Mouse (Mus musculus) stomach, postnatal 0 days (tissue): ENCODE data around the gene Klc1. TPM values are rescaled to one million over a fixed set of nuclear protein-coding genes. Genes with fewer than 3 reads are reported as not detected.
"Not testable (repeated sequence)": the region's sequence is repeated elsewhere in the genome, so short reads cannot be mapped to it uniquely, and the experiment has no call there.

ENCODE experiments used
- ATAC-seq: fragments of 200-750 bp; cut with Nextera tagmentation; 2 replicates; pipeline ENCODE4 v1.8.0; 2017; ENCODE audit not compliant: low FRiP score, low TSS enrichment
- DNase-seq: peaks from one replicate; pipeline ENCODE4 v3.0.0-alpha.2; 2016; ENCODE audit warnings: low spot score
- H3K27ac ChIP-seq: fragments of 300-500 bp; sonication (generic); replicated peaks from 2 replicates; pipeline ENCODE4 v1.5.1; 2014; ENCODE audit warnings: mild to moderate bottlenecking, control low read depth
- H3K27me3 ChIP-seq: fragments of 300-500 bp; sonication (generic); 2 replicates; pipeline ENCODE4 v1.6.1; 2014; ENCODE audit warnings: low read length; ENCODE audit not compliant: control insufficient read depth, insufficient read depth
- H3K36me3 ChIP-seq: fragments of 300-500 bp; sonication (generic); 2 replicates; pipeline ENCODE4 v1.6.1; 2014; ENCODE audit warnings: low read length, mixed read lengths; ENCODE audit not compliant: control insufficient read depth, insufficient read depth
- H3K4me1 ChIP-seq: fragments of 300-500 bp; sonication (generic); replicated peaks from 2 replicates; pipeline ENCODE4 v1.6.1; 2014; ENCODE audit warnings: antibody characterized with exemption; ENCODE audit not compliant: control insufficient read depth, insufficient read depth
- H3K4me2 ChIP-seq: fragments of 300-500 bp; sonication (generic); replicated peaks from 2 replicates; pipeline ENCODE4 v1.6.1; 2014; ENCODE audit warnings: low read depth, mild to moderate bottlenecking, control low read depth, moderate library complexity
- H3K4me3 ChIP-seq: fragments of 300-500 bp; sonication (generic); 2 replicates; pipeline ENCODE4 v1.5.1; 2014; ENCODE audit warnings: low read depth, low read length, control low read depth
- H3K9ac ChIP-seq: fragments of 300-500 bp; sonication (generic); 2 replicates; pipeline ENCODE4 v1.6.1; 2014; ENCODE audit warnings: mild to moderate bottlenecking, low read length, control low read depth, mixed read lengths
- H3K9me3 ChIP-seq: fragments of 300-500 bp; sonication (generic); 2 replicates; pipeline ENCODE4 v1.6.1; 2016; ENCODE audit warnings: low read length; ENCODE audit not compliant: control insufficient read depth
- CTCF ChIP-seq: IDR thresholded peaks from 2 replicates; pipeline ENCODE4 v1.5.1; 2016; ENCODE audit warnings: antibody characterized with exemption, low read depth, mild to moderate bottlenecking, moderate library complexity
- EP300 ChIP-seq: optimal IDR thresholded peaks from 2 replicates; pipeline ENCODE3; 2016; ENCODE audit warnings: antibody characterized with exemption
- WGBS: fragments of 180-500 bp; shearing (Covaris S2); extraction: QIAGEN DNeasy Blood & Tissue Kit; methylation state at CpG from one replicate; pipeline ENCODE4 v1.1.7; 2014; 5-methylcytosine and 5-hydroxymethylcytosine counted together
- polyA plus RNA-seq: library from polyadenylated mRNA; unstranded; fragments of >200 nt; fragmentation: Nextera tagmentation; extraction: Ambion mirVana; gene quantifications from 2 replicates; pipeline ENCODE4 v1.2.1, GENCODE M21; 2015

The Klc1 gene
- polyA plus RNA-seq, result 55.7 and 56.7 TPM in 2 replicates

- Histone ChIP-seq H3K4me2 (peak within 1 kb of the TSS; percentile 100), H3K4me3 (peak within 1 kb of the TSS; percentile 89), H3K9me3 (no peaks in the 10 kb centered on the region), H3K9ac (peak within 1 kb of the TSS; percentile 94), H3K27me3 (no peaks in the 10 kb centered on the region), H3K36me3 (no peaks in the 10 kb centered on the region), H3K27ac (peak within 1 kb of the TSS; percentile 94), H3K4me1 (peaks cover 4% of the 10 kb centered on the region; the same call in 1 of the 2 replicates)
- TF ChIP-seq EP300 (no peak), CTCF (no peak)
- under 1% methylated on average over 78 of the region's 85 CpGs for WGBS
- DNase-seq (peak; percentile 69), ATAC-seq (peak; percentile 70)
Observed at GRCm38 (mm10) chr12:111758381-111759175, at the start of gene Klc1. Klc1 (plus strand) TSS chr12:111758849.

GRCm38 (mm10) chr12:111710091-111710490 is 48.6 kb upstream of the Klc1 start:
- no peaks in the 10 kb centered on the region for H3K27me3 ChIP-seq
- no peak overlapping the region for H3K27ac ChIP-seq
- H3K4me3 ChIP-seq, result no peak overlapping the region
- 82% methylated on average over 10 of the region's 10 CpGs for WGBS
- no peak for TF ChIP-seq EP300
- no peak for TF ChIP-seq CTCF
- no peak overlapping the region for H3K9ac ChIP-seq
- H3K36me3 ChIP-seq, result peaks cover 16% of the 10 kb centered on the region; the same call in 1 of the 2 replicates
- H3K9me3 ChIP-seq, result no peaks in the 10 kb centered on the region
- ATAC-seq, result no peak
- H3K4me1 ChIP-seq, result peaks cover 11% of the 10 kb centered on the region
- no peak overlapping the region for H3K4me2 ChIP-seq
- no peak for DNase-seq

DNA sequence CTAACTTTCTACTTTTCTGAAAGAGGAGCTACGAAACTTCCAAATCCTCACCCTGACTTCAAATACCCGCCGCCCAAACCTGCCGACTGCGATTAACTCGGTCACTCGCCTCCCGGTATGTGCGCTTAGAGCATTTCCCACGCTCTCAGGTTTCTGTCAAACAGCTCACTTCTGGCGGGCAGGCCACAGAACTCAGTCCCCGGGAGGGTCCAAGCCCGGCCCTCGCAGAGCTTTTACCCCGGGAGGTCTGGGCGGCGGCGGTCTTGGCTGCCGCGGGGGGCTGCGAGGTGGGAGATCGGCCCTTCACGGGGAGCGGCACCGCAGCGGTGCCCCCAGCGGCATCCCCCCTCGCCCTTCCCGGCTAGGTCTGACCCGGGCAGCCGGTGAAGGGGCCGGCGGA is 46.2 kb upstream of the Klc1 start:
- peaks cover 16% of the 10 kb centered on the region; the same call in 1 of the 2 replicates for H3K36me3 ChIP-seq
- peak overlapping the region; percentile 94 for H3K4me3 ChIP-seq
- H3K9ac ChIP-seq, result peak overlapping the region; percentile 97
- WGBS, result under 1% methylated on average over 29 of the region's 33 CpGs
- peak overlapping the region; percentile 83 for H3K4me2 ChIP-seq
- peak overlapping the region; percentile 88 for H3K27ac ChIP-seq
- DNase-seq (no peak), ATAC-seq (peak; percentile 6; the same call in 1 of the 2 replicates)
- no peaks in the 10 kb centered on the region for H3K9me3 ChIP-seq
- TF ChIP-seq CTCF, result no peak
- no peak for TF ChIP-seq EP300
- no peaks in the 10 kb centered on the region for H3K27me3 ChIP-seq
- peaks cover 3% of the 10 kb centered on the region; the same call in 1 of the 2 replicates for H3K4me1 ChIP-seq

DNA sequence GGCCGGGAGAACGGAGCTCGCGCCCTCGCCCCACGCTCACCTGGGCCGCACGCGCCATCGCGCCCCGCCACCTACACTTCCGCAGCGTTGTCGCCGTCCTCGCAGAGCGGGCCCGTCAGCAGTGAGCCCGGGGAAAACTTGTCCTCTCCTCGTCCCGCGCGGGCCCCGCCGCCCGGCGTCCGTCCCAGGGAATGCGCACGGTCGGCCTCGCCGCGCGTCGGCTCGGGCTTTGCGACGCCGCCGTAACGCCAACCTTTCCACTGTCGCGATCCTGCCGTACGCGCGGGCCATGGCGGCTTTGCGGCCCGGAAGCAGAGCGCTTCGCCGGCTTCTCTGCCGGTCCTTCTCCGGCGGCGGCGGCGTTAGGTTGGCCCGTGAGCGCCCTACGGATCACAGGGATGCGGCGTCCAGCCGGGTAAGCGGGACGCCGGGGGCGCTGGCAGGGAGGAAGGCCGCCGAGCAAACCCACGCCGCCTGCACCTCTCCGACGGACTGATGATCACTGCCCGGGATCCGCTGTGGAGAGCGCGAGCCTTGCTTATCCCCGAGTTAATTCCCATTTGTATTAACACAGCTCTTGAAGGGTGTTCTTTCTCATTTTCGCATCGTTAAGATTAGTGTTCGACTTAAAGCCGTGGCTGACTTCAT is 45.5 kb upstream of the Klc1 start, which contains the start of the genes Bag5 and Apopt1:
Bag5 (minus strand) TSS at position 254 of the 648 bp plus-strand sequence.
Apopt1 (plus strand) TSS at position 258 of the 648 bp plus-strand sequence.
- DNase-seq (peak; percentile 95), ATAC-seq (peak; percentile 98)
- Histone ChIP-seq H3K9me3 (no peaks in the 10 kb centered on the region), H3K4me1 (peaks cover 3% of the 10 kb centered on the region; the same call in 1 of the 2 replicates), H3K27ac (peak within 1 kb of the TSS; percentile 88), H3K9ac (peak within 1 kb of the TSS; percentile 97), H3K27me3 (no peaks in the 10 kb centered on the region), H3K36me3 (peaks cover 16% of the 10 kb centered on the region; the same call in 1 of the 2 replicates), H3K4me2 (peak within 1 kb of the TSS; percentile 83), H3K4me3 (peak within 1 kb of the TSS; percentile 94)
- under 1% methylated on average over 57 of the region's 86 CpGs for WGBS
- TF ChIP-seq CTCF (peak; percentile 47), EP300 (no peak)

- DNase-seq, H3K9me3 ChIP-seq, H3K27ac ChIP-seq, H3K27me3 ChIP-seq, ATAC-seq, H3K9ac ChIP-seq, H3K4me1 ChIP-seq: not testable (repeated sequence)
- WGBS, result 66% methylated on average over 6 of the region's 6 CpGs
- Histone ChIP-seq H3K36me3 (peaks cover 13% of the 10 kb centered on the region; the same call in 1 of the 2 replicates), H3K4me2 (peak overlapping the region; percentile 59; the same call in 1 of the 2 replicates), H3K4me3 (peak overlapping the region; percentile 94)
Observed at GRCm38 (mm10) chr12:111713880-111714279, 44.8 kb upstream of the Klc1 start.
